Mouse (Mus musculus): ENCODE data around the gene Cck. TPM values are rescaled to one million over a fixed set of nuclear protein-coding genes. Genes with fewer than 3 reads are reported as not detected.

The Cck gene
- 7.0 and 7.7 TPM in 2 replicates for polyA plus RNA-seq (2012; rRNA removed)

DNA sequence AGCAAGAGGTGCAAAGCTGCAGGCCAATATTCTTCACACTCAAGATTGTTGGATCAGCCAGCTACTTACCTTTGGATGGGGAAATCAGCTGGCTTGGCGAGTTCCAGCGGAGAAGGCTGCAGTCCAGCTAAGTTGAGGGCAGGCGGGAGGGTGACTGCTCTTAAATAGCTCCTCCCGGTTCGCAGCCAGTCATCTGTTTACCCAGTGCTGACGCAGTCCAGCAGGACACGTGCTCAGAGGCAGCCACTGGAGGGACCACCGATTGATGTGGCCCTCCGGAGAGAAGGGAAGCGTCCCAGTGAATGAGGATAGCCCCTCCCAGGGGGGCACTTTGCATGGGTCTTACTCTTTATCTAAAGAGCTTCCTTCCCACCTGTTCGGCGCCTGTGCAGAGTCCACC is at the start of gene Cck:
Gene Cck (minus strand): TSS at position 166 of the 400 bp plus-strand sequence.
- H3K4me3 ChIP-seq (ENCODE audit: control insufficient read depth, insufficient read depth, low read length), result no peak within 1 kb of the TSS
- H3K4me1 ChIP-seq (replicated peaks; ENCODE audit: control insufficient read depth, insufficient read depth, low read length), result no peaks in the 10 kb centered on the region
- peaks cover 5% of the 10 kb centered on the region; the same call in 1 of the 2 replicates for H3K27me3 ChIP-seq (ENCODE audit: control insufficient read depth, insufficient read depth, low read length)
- 6% methylated on average over 12 of the region's 12 CpGs for WGBS
- DNase-seq, result no peak
- H3K36me3 ChIP-seq (ENCODE audit: control insufficient read depth, insufficient read depth, low read length), result no peaks in the 10 kb centered on the region
- no peak for TF ChIP-seq POLR2A (IDR thresholded peaks at IDR 0.05; ENCODE audit: control insufficient read depth, extremely low read depth, insufficient read depth, low read length, poor library complexity)
- no peak for TF ChIP-seq CTCF (IDR thresholded peaks at IDR 0.05; ENCODE audit: borderline replicate concordance, control insufficient read depth, extremely low read depth, insufficient read depth, low read length, poor library complexity)
- H3K27ac ChIP-seq (ENCODE audit: control insufficient read depth, insufficient read depth, low read length), result no peak within 1 kb of the TSS

DNA sequence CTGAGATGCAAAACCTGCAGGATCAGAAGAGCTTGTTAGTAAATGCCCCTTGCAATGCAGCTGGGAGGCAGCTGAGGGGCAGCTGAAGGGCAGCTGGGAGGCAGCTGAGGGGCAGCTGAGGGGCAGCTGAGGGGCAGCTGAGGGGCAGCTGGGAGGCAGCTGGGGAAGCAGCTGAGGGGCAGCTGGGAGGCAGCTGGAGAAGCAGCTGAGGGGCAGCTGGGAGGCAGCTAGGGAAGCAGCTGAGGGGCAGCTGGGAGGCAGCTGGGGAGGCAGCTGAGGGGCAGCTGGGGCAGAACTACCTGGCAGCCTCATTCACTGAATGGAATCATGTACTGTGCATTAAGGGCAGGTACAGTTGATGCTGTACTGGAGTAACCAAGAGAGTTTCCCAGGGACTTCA is 46.0 kb upstream of the Cck start:
- Histone ChIP-seq H3K4me3 (ENCODE audit: control insufficient read depth, insufficient read depth, low read length) (no peak overlapping the region), H3K27ac (ENCODE audit: control insufficient read depth, insufficient read depth, low read length) (no peak overlapping the region), H3K27me3 (ENCODE audit: control insufficient read depth, insufficient read depth, low read length) (no peaks in the 10 kb centered on the region), H3K36me3 (ENCODE audit: control insufficient read depth, insufficient read depth, low read length) (no peaks in the 10 kb centered on the region), H3K4me1 (replicated peaks; ENCODE audit: control insufficient read depth, insufficient read depth, low read length) (no peaks in the 10 kb centered on the region)
- no peak for DNase-seq
- TF ChIP-seq POLR2A (IDR thresholded peaks at IDR 0.05; ENCODE audit: control insufficient read depth, extremely low read depth, insufficient read depth, low read length, poor library complexity) (no peak), CTCF (IDR thresholded peaks at IDR 0.05; ENCODE audit: borderline replicate concordance, control insufficient read depth, extremely low read depth, insufficient read depth, low read length, poor library complexity) (no peak)

- H3K4me1 ChIP-seq (replicated peaks; ENCODE audit: control insufficient read depth, insufficient read depth, low read length), result no peaks in the 10 kb centered on the region
- H3K4me3 ChIP-seq (ENCODE audit: control insufficient read depth, insufficient read depth, low read length), result no peak overlapping the region
- H3K27ac ChIP-seq (ENCODE audit: control insufficient read depth, insufficient read depth, low read length), result no peak overlapping the region
- H3K36me3 ChIP-seq (ENCODE audit: control insufficient read depth, insufficient read depth, low read length), result no peaks in the 10 kb centered on the region
- TF ChIP-seq CTCF (IDR thresholded peaks at IDR 0.05; ENCODE audit: borderline replicate concordance, control insufficient read depth, extremely low read depth, insufficient read depth, low read length, poor library complexity) (no peak), POLR2A (IDR thresholded peaks at IDR 0.05; ENCODE audit: control insufficient read depth, extremely low read depth, insufficient read depth, low read length, poor library complexity) (no peak)
- 90% methylated on average over 9 of the region's 9 CpGs for WGBS
- DNase-seq, result no peak
- no peaks in the 10 kb centered on the region for H3K27me3 ChIP-seq (ENCODE audit: control insufficient read depth, insufficient read depth, low read length)
These were observed 37.1 kb upstream of the Cck start for GRCm38 (mm10) chr9:121532626-121533025.

DNA sequence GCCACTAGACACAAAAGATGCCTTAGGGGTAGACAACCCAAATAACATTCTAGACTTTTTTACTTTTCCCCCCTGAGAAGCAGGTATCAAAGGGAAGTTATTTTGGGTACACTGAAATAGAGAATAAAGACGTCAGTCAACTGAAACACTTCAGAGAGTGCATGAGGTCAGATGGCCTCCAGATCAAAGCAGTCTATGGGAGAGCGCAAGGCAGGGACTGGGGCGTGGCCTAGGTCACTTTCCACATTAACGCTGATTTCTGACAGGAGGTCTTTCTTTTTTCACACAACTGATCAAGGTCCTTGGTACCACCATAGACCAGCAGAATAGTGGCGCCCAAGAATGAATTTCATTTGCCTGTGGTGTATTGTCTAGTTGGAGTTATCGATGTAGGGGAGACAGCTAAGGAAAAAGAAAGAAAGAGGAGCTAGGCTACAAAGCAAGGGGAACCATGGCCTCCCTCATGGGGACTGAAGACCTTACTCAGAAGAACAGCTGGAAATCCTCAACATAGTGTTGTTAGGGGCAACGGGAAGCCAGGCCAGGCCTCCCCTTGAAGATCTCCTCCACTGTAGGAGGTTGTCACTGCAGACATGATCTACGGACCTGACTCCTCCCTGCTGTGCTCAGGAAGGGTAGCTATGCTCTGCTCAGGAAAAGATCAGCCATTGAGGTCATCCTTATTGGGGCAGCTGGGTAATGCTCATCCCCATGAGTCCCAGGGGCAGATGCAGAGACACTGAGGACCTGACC is 33.3 kb upstream of the Cck start:
- no peak for TF ChIP-seq POLR2A (IDR thresholded peaks at IDR 0.05; ENCODE audit: control insufficient read depth, extremely low read depth, insufficient read depth, low read length, poor library complexity)
- no peak for TF ChIP-seq CTCF (IDR thresholded peaks at IDR 0.05; ENCODE audit: borderline replicate concordance, control insufficient read depth, extremely low read depth, insufficient read depth, low read length, poor library complexity)
- 88% methylated on average over 8 of the region's 8 CpGs for WGBS
- no peaks in the 10 kb centered on the region for H3K27me3 ChIP-seq (ENCODE audit: control insufficient read depth, insufficient read depth, low read length)
- no peak overlapping the region for H3K27ac ChIP-seq (ENCODE audit: control insufficient read depth, insufficient read depth, low read length)
- H3K4me1 ChIP-seq (replicated peaks; ENCODE audit: control insufficient read depth, insufficient read depth, low read length), result no peaks in the 10 kb centered on the region
- no peaks in the 10 kb centered on the region for H3K36me3 ChIP-seq (ENCODE audit: control insufficient read depth, insufficient read depth, low read length)
- no peak overlapping the region for H3K4me3 ChIP-seq (ENCODE audit: control insufficient read depth, insufficient read depth, low read length)
- DNase-seq, result no peak

DNA sequence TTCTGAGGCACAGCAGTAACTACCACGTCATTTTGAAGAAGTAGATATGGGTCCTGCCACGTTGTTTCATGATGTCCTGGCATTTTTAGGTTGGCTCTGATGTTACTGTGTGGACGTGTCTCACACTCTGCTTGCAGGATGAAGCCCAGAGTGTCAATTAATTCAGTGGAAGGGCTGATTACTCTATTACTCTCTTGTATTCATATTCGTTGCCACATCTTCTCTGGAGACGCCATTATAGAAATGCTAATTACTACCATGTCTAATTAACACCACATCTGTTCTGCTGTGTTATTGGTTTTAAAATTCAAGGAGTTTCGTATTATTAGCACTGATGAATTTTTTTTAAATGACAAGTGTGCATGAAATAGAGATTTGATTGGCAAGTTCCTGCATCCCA is 30.7 kb upstream of the Cck start:
- Histone ChIP-seq H3K27me3 (ENCODE audit: control insufficient read depth, insufficient read depth, low read length) (no peaks in the 10 kb centered on the region), H3K27ac (ENCODE audit: control insufficient read depth, insufficient read depth, low read length) (no peak overlapping the region), H3K4me3 (ENCODE audit: control insufficient read depth, insufficient read depth, low read length) (no peak overlapping the region), H3K36me3 (ENCODE audit: control insufficient read depth, insufficient read depth, low read length) (no peaks in the 10 kb centered on the region), H3K4me1 (replicated peaks; ENCODE audit: control insufficient read depth, insufficient read depth, low read length) (no peaks in the 10 kb centered on the region)
- 70% methylated on average over 6 of the region's 6 CpGs for WGBS
- no peak for TF ChIP-seq CTCF (IDR thresholded peaks at IDR 0.05; ENCODE audit: borderline replicate concordance, control insufficient read depth, extremely low read depth, insufficient read depth, low read length, poor library complexity)
- no peak for TF ChIP-seq POLR2A (IDR thresholded peaks at IDR 0.05; ENCODE audit: control insufficient read depth, extremely low read depth, insufficient read depth, low read length, poor library complexity)
- DNase-seq, result no peak

DNA sequence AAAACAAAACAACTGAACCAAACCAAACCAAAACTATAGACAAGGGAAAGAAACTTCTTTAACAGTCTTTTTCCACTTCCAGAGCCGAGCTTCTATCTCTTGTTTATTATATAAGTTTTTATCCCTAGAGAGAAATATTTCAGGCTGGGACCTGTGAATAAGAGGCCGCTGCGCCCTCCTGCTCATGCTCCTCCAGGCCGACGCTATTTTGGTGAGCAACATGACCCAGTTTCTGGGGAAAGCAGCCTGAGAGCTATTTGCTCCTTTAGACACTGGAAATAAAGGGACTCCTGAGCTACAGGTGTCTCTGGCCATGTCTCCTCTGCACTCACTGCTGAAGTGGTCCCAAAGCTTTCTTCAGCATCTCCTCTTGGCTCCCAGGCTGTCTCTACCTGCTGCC is 24.6 kb upstream of the Cck start:
- WGBS, result 94% methylated on average over 5 of the region's 5 CpGs
- no peaks in the 10 kb centered on the region for H3K36me3 ChIP-seq (ENCODE audit: control insufficient read depth, insufficient read depth, low read length)
- no peak for DNase-seq

More for the DNA sequence above, 24.6 kb upstream of the Cck start:
- Histone ChIP-seq H3K4me3 (ENCODE audit: control insufficient read depth, insufficient read depth, low read length) (no peak overlapping the region), H3K27ac (ENCODE audit: control insufficient read depth, insufficient read depth, low read length) (no peak overlapping the region), H3K27me3 (ENCODE audit: control insufficient read depth, insufficient read depth, low read length) (no peaks in the 10 kb centered on the region), H3K4me1 (replicated peaks; ENCODE audit: control insufficient read depth, insufficient read depth, low read length) (no peaks in the 10 kb centered on the region)
- no peak for TF ChIP-seq CTCF (IDR thresholded peaks at IDR 0.05; ENCODE audit: borderline replicate concordance, control insufficient read depth, extremely low read depth, insufficient read depth, low read length, poor library complexity)
- no peak for TF ChIP-seq POLR2A (IDR thresholded peaks at IDR 0.05; ENCODE audit: control insufficient read depth, extremely low read depth, insufficient read depth, low read length, poor library complexity)

All from thymus, adult 2 months (tissue).